Mouse (Mus musculus): Measurements from ENCODE around the gene Depdc5. TPM values are rescaled to one million over a fixed set of nuclear protein-coding genes. Genes with fewer than 3 reads are reported as not detected.
A peak's percentile ranks its signal among the peaks of the same experiment; 100 is the strongest.
"Not testable (repeated sequence)": the region's sequence is repeated elsewhere in the genome, so short reads cannot be mapped to it uniquely, and the experiment has no call there.

Depdc5 gene
- total and polyA plus RNA-seq, 3 experiments = 21.1 to 39.3 (median 36.6) TPM

- in situ Hi-C loops (cut with MboI; ENCODE audit: low pct_ligation_motif_present, low pct_unique_long_range_greater_than_20kb, low sequenced_read_pairs); H3K4me3 ChIP-seq (replicated peaks in 1 of 3; ENCODE audit: low read depth in 2 of 3, low read length in 2 of 3, poor library complexity in 1 of 3); DNase-seq (ENCODE audit: extremely low read depth); H3K27ac ChIP-seq (ENCODE audit: insufficient read depth, low read depth); H3K4me2 ChIP-seq (ENCODE audit: insufficient read depth, low read depth, poor library complexity, severe bottlenecking); H3K27me3 ChIP-seq (replicated peaks); dilution Hi-C loops (cut with MboI; ENCODE audit: extremely low pct_ligation_motif_present, extremely low pct_unique_long_range_greater_than_20kb, low sequenced_read_pairs); H3K9ac ChIP-seq (ENCODE audit: insufficient read depth, low read depth); H3K9me3 ChIP-seq (replicated peaks; ENCODE audit: low read length): not testable (repeated sequence)
- 0 out of 2 replicates have a peak, but pooled peaks have one; percentile 13 for TF ChIP-seq ZNF384 (IDR thresholded peaks at IDR 0.05; ENCODE audit: low read depth, low read length)
- peaks cover 2 to 26% of the 10 kb centered on the region in 2 experiments; a peak in 3 of 4 replicates for H3K4me1 ChIP-seq (ENCODE audit: control insufficient read depth in 1 of 2, insufficient read depth in 2 of 2)
- H3K36me3 ChIP-seq (replicated peaks in 1 of 2; ENCODE audit: control insufficient read depth in 1 of 2, insufficient read depth in 1 of 2, low read length in 1 of 2) = peaks cover 22 to 57% of the 10 kb centered on the region in 2 experiments
- H3K79me2 ChIP-seq (replicated peaks; ENCODE audit: control insufficient read depth, extremely low read depth, insufficient read depth, poor library complexity, severe bottlenecking) = peaks cover 86% of the 10 kb centered on the region
Measured at GRCm38 (mm10) chr5:32849580-32849979, 13.9 kb upstream of the Depdc5 start.

DNA sequence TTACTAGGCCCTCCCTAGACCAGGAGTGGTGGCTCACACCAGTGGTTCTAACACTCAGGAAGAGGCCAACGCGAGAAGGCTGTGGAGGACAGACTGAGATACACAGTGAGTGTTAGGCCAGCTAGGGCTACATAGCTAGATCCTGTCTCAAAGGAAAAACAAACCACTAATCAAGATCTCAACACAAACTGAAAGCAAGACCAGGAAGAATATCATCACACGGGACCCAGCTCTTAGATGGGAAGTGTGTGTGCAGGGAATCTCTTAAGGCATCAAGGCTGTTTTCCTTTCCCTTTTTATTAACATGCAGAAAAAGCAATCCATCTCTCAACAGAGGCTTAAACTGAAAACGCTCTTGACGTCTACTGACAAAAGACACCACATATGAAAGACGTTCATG, 11.5 kb upstream of the Depdc5 start:
- peak overlapping the region; percentile 85 for H3K4me2 ChIP-seq (ENCODE audit: insufficient read depth, low read depth, poor library complexity, severe bottlenecking)
- peaks cover 2 to 28% of the 10 kb centered on the region in 2 experiments; a peak in 3 of 4 replicates for H3K4me1 ChIP-seq (ENCODE audit: control insufficient read depth in 1 of 2, insufficient read depth in 2 of 2)
- no peak for TF ChIP-seq POLR2AphosphoS2 (IDR thresholded peaks at IDR 0.05; ENCODE audit: low read depth, low read length)
- peaks cover 8 to 35% of the 10 kb centered on the region in 2 experiments for H3K36me3 ChIP-seq (replicated peaks in 1 of 2; ENCODE audit: control insufficient read depth in 1 of 2, insufficient read depth in 1 of 2, low read length in 1 of 2)
- no peaks in the 10 kb centered on the region for H3K27me3 ChIP-seq (replicated peaks)
- H3K9me3 ChIP-seq (replicated peaks; ENCODE audit: low read length) = no peaks in the 10 kb centered on the region
- in situ Hi-C loops (cut with MboI; ENCODE audit: low pct_ligation_motif_present, low pct_unique_long_range_greater_than_20kb, low sequenced_read_pairs) = no loop called here
- peak overlapping the region; percentile 94 for H3K9ac ChIP-seq (ENCODE audit: insufficient read depth, low read depth)
- peak overlapping the region; percentile 24 to 98 (median 96) for H3K4me3 ChIP-seq (replicated peaks in 1 of 3; ENCODE audit: low read depth in 2 of 3, low read length in 2 of 3, poor library complexity in 1 of 3)
- dilution Hi-C loops (cut with MboI; ENCODE audit: extremely low pct_ligation_motif_present, extremely low pct_unique_long_range_greater_than_20kb, low sequenced_read_pairs) = no loop called here
- H3K27ac ChIP-seq (ENCODE audit: insufficient read depth, low read depth) = no peak overlapping the region
- no peak for DNase-seq (ENCODE audit: extremely low read depth)
- H3K79me2 ChIP-seq (replicated peaks; ENCODE audit: control insufficient read depth, extremely low read depth, insufficient read depth, poor library complexity, severe bottlenecking) = peaks cover 66% of the 10 kb centered on the region

DNA sequence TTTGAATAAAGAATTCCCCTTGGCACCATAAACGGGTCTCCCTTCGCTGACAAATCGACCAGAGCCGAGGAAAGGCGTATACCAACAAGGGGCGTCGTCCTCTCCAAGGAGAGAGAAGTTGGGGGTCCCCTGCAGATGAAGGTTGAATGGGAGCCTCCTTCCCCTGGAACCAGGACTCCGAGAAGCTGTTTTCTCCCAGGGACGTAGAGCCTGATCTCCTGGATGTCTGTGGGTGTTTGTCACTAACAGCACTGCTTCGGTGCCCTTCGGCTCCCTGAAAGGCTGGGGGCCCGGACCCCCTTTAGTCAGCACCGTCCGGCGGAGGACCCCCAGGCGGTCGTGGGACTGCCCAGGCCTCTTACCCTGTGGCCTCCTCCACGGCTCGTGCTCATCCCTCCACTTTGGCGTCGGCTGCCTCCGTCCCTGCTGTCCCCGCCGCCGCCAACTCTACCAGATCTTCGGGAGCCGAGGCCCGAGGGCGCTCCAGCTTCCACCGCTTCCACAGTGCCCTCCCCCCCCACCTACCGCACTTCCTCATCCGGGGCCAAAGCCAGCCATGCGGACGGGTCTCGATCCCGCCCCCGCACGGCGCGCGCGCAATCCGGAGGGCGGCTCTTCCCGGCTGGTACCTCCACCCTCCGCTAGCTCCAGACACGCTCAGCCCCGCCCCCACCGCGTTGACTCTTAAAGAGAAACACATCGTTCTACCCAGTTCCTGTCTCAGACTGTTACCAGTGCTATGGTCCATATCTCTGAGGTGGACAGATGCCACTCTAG, 9.6 kb upstream of the Depdc5 start, which contains the start of gene Prr14l:
Gene Prr14l, minus strand, starts transcription at position 526 of the 777 bp plus-strand sequence.
- H3K4me1 ChIP-seq (ENCODE audit: control insufficient read depth in 1 of 2, insufficient read depth in 2 of 2) = peaks cover 2 to 26% of the 10 kb centered on the region in 2 experiments; a peak in 3 of 4 replicates
- in situ Hi-C loops (cut with MboI; ENCODE audit: low pct_ligation_motif_present, low pct_unique_long_range_greater_than_20kb, low sequenced_read_pairs) = no loop called here
- H3K27me3 ChIP-seq (replicated peaks) = no peaks in the 10 kb centered on the region
- peak; percentile 85 for TF ChIP-seq ZMIZ1 (IDR thresholded peaks at IDR 0.05; ENCODE audit: low read depth, low read length)
- TF ChIP-seq TCF12 (IDR thresholded peaks at IDR 0.05; ENCODE audit: low read depth, low read length) = peak; percentile 92
- TF ChIP-seq POLR2A (IDR thresholded peaks at IDR 0.05; ENCODE audit: low read depth, low read length) = peak; percentile 91
- TF ChIP-seq MYC (IDR thresholded peaks at IDR 0.05; ENCODE audit: low read depth, low read length) = peak; percentile 82
- peak; percentile 88 for TF ChIP-seq MAZ (IDR thresholded peaks at IDR 0.05; ENCODE audit: low read depth, low read length)
- TF ChIP-seq ETS1 (conservative IDR thresholded peaks at IDR 0.05; ENCODE audit: low read depth, low read length) = peak; percentile 36
- peak; percentile 81 for TF ChIP-seq NELFE (IDR thresholded peaks at IDR 0.05; ENCODE audit: low read depth, low read length)
- TF ChIP-seq SIN3A (IDR thresholded peaks at IDR 0.05; ENCODE audit: low read length) = no peak; the same call in none of the 2 replicates
- TF ChIP-seq TBP (conservative IDR thresholded peaks at IDR 0.05; ENCODE audit: low read depth, low read length) = peak; percentile 62; the same call in 1 of the 2 replicates
- no peak for TF ChIP-seq MAFK (IDR thresholded peaks at IDR 0.05; ENCODE audit: insufficient replicate concordance, low read length)
- TF ChIP-seq UBTF (IDR thresholded peaks at IDR 0.05; ENCODE audit: low read depth, low read length) = no peak
- TF ChIP-seq ELF1 (IDR thresholded peaks at IDR 0.05; ENCODE audit: low read depth, low read length) = peak; percentile 98
- no peak for TF ChIP-seq USF2 (conservative IDR thresholded peaks at IDR 0.05; ENCODE audit: low read depth, low read length)
- peak; percentile 75 for TF ChIP-seq MXI1 (IDR thresholded peaks at IDR 0.05; ENCODE audit: low read depth, low read length)
- no peak for TF ChIP-seq CTCF (conservative IDR thresholded peaks at IDR 0.05 in 1 of 2, IDR thresholded peaks at IDR 0.05 in 1 of 2; ENCODE audit: low read depth in 2 of 2, low read length in 2 of 2)
- peak; percentile 68; the same call in 1 of the 2 replicates for TF ChIP-seq E2F4 (IDR thresholded peaks at IDR 0.05; ENCODE audit: insufficient replicate concordance, low read depth, low read length)
- TF ChIP-seq KAT2A (IDR thresholded peaks at IDR 0.05; ENCODE audit: insufficient replicate concordance, low read length) = peak; percentile 78; the same call in 1 of the 2 replicates
- TF ChIP-seq JUND (conservative IDR thresholded peaks at IDR 0.05; ENCODE audit: low read depth, low read length) = no peak
- TF ChIP-seq MAX (IDR thresholded peaks at IDR 0.05; ENCODE audit: low read length) = peak; percentile 86
- peak; percentile 88 for TF ChIP-seq NRF1 (IDR thresholded peaks at IDR 0.05; ENCODE audit: low read depth, low read length)
- 0 out of 2 replicates have a peak, but pooled peaks have one; percentile 63 for TF ChIP-seq RCOR1 (conservative IDR thresholded peaks at IDR 0.05; ENCODE audit: low read depth, low read length)
- TF ChIP-seq JUN (IDR thresholded peaks at IDR 0.05; ENCODE audit: insufficient read depth, low read depth, low read length) = no peak

More for the DNA sequence above, 9.6 kb upstream of the Depdc5 start, which contains the start of gene Prr14l:
- Histone ChIP-seq H3K4me3 (replicated peaks in 1 of 3; ENCODE audit: low read depth in 2 of 3, low read length in 2 of 3, poor library complexity in 1 of 3) (peak within 1 kb of the TSS; percentile 83 to 98 (median 96)), H3K79me2 (replicated peaks; ENCODE audit: control insufficient read depth, extremely low read depth, insufficient read depth, poor library complexity, severe bottlenecking) (peaks cover 49% of the 10 kb centered on the region), H3K27ac (ENCODE audit: insufficient read depth, low read depth) (peak within 1 kb of the TSS; percentile 42; the same call in 1 of the 2 replicates), H3K9ac (ENCODE audit: insufficient read depth, low read depth) (peak within 1 kb of the TSS; percentile 94), H3K36me3 (replicated peaks in 1 of 2; ENCODE audit: control insufficient read depth in 1 of 2, insufficient read depth in 1 of 2, low read length in 1 of 2) (peaks cover 0 to 21% of the 10 kb centered on the region in 2 experiments), H3K4me2 (ENCODE audit: insufficient read depth, low read depth, poor library complexity, severe bottlenecking) (peak within 1 kb of the TSS; percentile 85), H3K9me3 (replicated peaks; ENCODE audit: low read length) (no peaks in the 10 kb centered on the region)
- dilution Hi-C loops (cut with MboI; ENCODE audit: extremely low pct_ligation_motif_present, extremely low pct_unique_long_range_greater_than_20kb, low sequenced_read_pairs) = no loop called here
- DNase-seq (ENCODE audit: extremely low read depth) = peak; percentile 95
